Mouse (Mus musculus) CH12.LX (cell line): ENCODE measurements around the gene Ly6f. TPM values are rescaled to one million over a fixed set of nuclear protein-coding genes. Genes with fewer than 3 reads are reported as not detected.

Experiments used
- DNase-seq: peaks from one replicate; pipeline ENCODE4 v3.0.0-alpha.2; 2013; ENCODE audit errors: extremely low read depth
- H3K27ac ChIP-seq: 2 replicates; pipeline ENCODE4 v1.5.1; 2012; ENCODE audit warnings: low read depth, mild to moderate bottlenecking, control low read depth, moderate library complexity; ENCODE audit not compliant: insufficient read depth
- H3K27me3 ChIP-seq: replicated peaks from 2 replicates; pipeline ENCODE3; 2012; ENCODE audit warnings: inconsistent platforms
- H3K36me3 ChIP-seq, 2 experiments: replicated peaks in 1 of 2; 2 replicates each; pipeline versions ENCODE3 to v1.6.1; 2012; ENCODE audit warnings: inconsistent platforms in 1 of 2, low read length in 1 of 2, mild to moderate bottlenecking in 1 of 2, mixed read lengths in 1 of 2, moderate library complexity in 1 of 2; ENCODE audit not compliant: control insufficient read depth in 1 of 2, insufficient read depth in 1 of 2
- H3K4me1 ChIP-seq, 2 experiments: 2 replicates each; pipeline ENCODE4 v1.6.1; 2012; ENCODE audit warnings: inconsistent platforms in 1 of 2, moderate library complexity in 1 of 2; ENCODE audit not compliant: insufficient read depth in 2 of 2, control insufficient read depth in 1 of 2
- H3K4me2 ChIP-seq: 2 replicates; pipeline ENCODE4 v1.6.1; 2012; ENCODE audit warnings: low read depth, mild to moderate bottlenecking, control low read depth; ENCODE audit not compliant: poor library complexity, insufficient read depth, severe bottlenecking
- H3K4me3 ChIP-seq, 3 experiments: fragments of 150-350 bp in 1 of 3; sonication (generic) in 1 of 3; replicated peaks in 1 of 3; 2 replicates each; pipeline versions ENCODE3 to v1.5.1; 2011 to 2012; ENCODE audit warnings: low read depth in 2 of 3, low read length in 2 of 3, mild to moderate bottlenecking in 2 of 3, moderate library complexity in 2 of 3, control low read depth in 1 of 3, improper control_type of control experiment in 1 of 3, inconsistent platforms in 1 of 3, mixed read lengths in 1 of 3; ENCODE audit not compliant: poor library complexity in 1 of 3
- H3K79me2 ChIP-seq: replicated peaks from 2 replicates; pipeline ENCODE4 v1.6.1; 2012; ENCODE audit warnings: mild to moderate bottlenecking, moderate library complexity; ENCODE audit not compliant: control insufficient read depth, poor library complexity, insufficient read depth, severe bottlenecking; ENCODE audit errors: extremely low read depth
- H3K9ac ChIP-seq: 2 replicates; pipeline ENCODE4 v1.6.1; 2012; ENCODE audit warnings: low read depth, mild to moderate bottlenecking, control low read depth, moderate library complexity; ENCODE audit not compliant: insufficient read depth
- H3K9me3 ChIP-seq: replicated peaks from 2 replicates; pipeline ENCODE3; 2012; ENCODE audit warnings: low read length, inconsistent platforms, mixed read lengths
- CHD2 ChIP-seq: IDR thresholded peaks from 2 replicates; pipeline ENCODE4 v1.6.1; 2011; ENCODE audit warnings: low read length, improper control_type of control experiment
- E2F4 ChIP-seq: IDR thresholded peaks from 2 replicates; pipeline ENCODE4 v1.6.1; 2011; ENCODE audit warnings: low read depth, low read length, improper control_type of control experiment; ENCODE audit not compliant: insufficient replicate concordance
- ELF1 ChIP-seq: IDR thresholded peaks from 2 replicates; pipeline ENCODE4 v1.6.1; 2014; ENCODE audit warnings: low read depth, mild to moderate bottlenecking, inconsistent platforms, low read length, improper control_type of control experiment
- EP300 ChIP-seq: IDR thresholded peaks from 2 replicates; pipeline ENCODE4 v1.6.1; 2011; ENCODE audit warnings: low read length, improper control_type of control experiment
- ETS1 ChIP-seq: conservative IDR thresholded peaks from 2 replicates; pipeline ENCODE4 v1.6.1; 2012; ENCODE audit warnings: low read depth, mild to moderate bottlenecking, inconsistent platforms, low read length, improper control_type of control experiment, moderate library complexity
- GABPA ChIP-seq: IDR thresholded peaks from 2 replicates; pipeline ENCODE4 v1.6.1; 2012; ENCODE audit warnings: low read depth, low read length, improper control_type of control experiment, inconsistent platforms; ENCODE audit not compliant: insufficient replicate concordance
- IRF4 ChIP-seq: IDR thresholded peaks from 2 replicates; pipeline ENCODE4 v1.6.1; 2014; ENCODE audit warnings: low read depth, mild to moderate bottlenecking, inconsistent platforms, low read length, improper control_type of control experiment
- JUND ChIP-seq: conservative IDR thresholded peaks from 2 replicates; pipeline ENCODE4 v1.6.1; 2011; ENCODE audit warnings: low read depth, low read length, improper control_type of control experiment
- MAFK ChIP-seq: IDR thresholded peaks from 2 replicates; pipeline ENCODE4 v1.6.1; 2011; ENCODE audit warnings: low read length, improper control_type of control experiment; ENCODE audit not compliant: insufficient replicate concordance
- MAX ChIP-seq: IDR thresholded peaks from 2 replicates; pipeline ENCODE4 v1.6.1; 2011; ENCODE audit warnings: low read length, improper control_type of control experiment
- MAZ ChIP-seq: IDR thresholded peaks from 2 replicates; pipeline ENCODE4 v1.6.1; 2012; ENCODE audit warnings: low read depth, mild to moderate bottlenecking, inconsistent platforms, low read length, improper control_type of control experiment, moderate library complexity
- MEF2A ChIP-seq: IDR thresholded peaks from 2 replicates; pipeline ENCODE4 v1.6.1; 2014; ENCODE audit warnings: low read depth, mild to moderate bottlenecking, inconsistent platforms, low read length, improper control_type of control experiment, borderline replicate concordance
- NRF1 ChIP-seq: IDR thresholded peaks from 2 replicates; pipeline ENCODE4 v1.6.1; 2014; ENCODE audit warnings: low read depth, mild to moderate bottlenecking, inconsistent platforms, low read length, improper control_type of control experiment, moderate library complexity
- POLR2A ChIP-seq: IDR thresholded peaks from 2 replicates; pipeline ENCODE4 v1.6.1; 2011; ENCODE audit warnings: low read depth, mild to moderate bottlenecking, improper control_type of control experiment, low read length
- RAD21 ChIP-seq: IDR thresholded peaks from 2 replicates; pipeline ENCODE4 v1.6.1; 2011; ENCODE audit warnings: low read depth, mild to moderate bottlenecking, low read length, improper control_type of control experiment, moderate library complexity
- SIN3A ChIP-seq: IDR thresholded peaks from 2 replicates; pipeline ENCODE4 v1.6.1; 2012; ENCODE audit warnings: low read length, improper control_type of control experiment, inconsistent platforms
- USF1 ChIP-seq: IDR thresholded peaks from 2 replicates; pipeline ENCODE4 v1.6.1; 2014; ENCODE audit warnings: low read depth, mild to moderate bottlenecking, inconsistent platforms, low read length, improper control_type of control experiment
- USF2 ChIP-seq: conservative IDR thresholded peaks from 2 replicates; pipeline ENCODE4 v1.6.1; 2011; ENCODE audit warnings: low read depth, low read length, improper control_type of control experiment
- ZC3H11A ChIP-seq: IDR thresholded peaks from 2 replicates; pipeline ENCODE4 v1.6.1; 2012; ENCODE audit warnings: low read depth, mild to moderate bottlenecking, inconsistent platforms, low read length, improper control_type of control experiment
- ZKSCAN1 ChIP-seq: IDR thresholded peaks from 2 replicates; pipeline ENCODE4 v1.6.1; 2012; ENCODE audit warnings: low read depth, inconsistent platforms, low read length, improper control_type of control experiment, borderline replicate concordance
- ZNF384 ChIP-seq: IDR thresholded peaks from 2 replicates; pipeline ENCODE4 v1.6.1; 2012; ENCODE audit warnings: low read depth, low read length, improper control_type of control experiment, inconsistent platforms
- dilution Hi-C: fragments of 300-500 bp; cut with MboI; formaldehyde crosslinking; loops from 2 replicates; pipeline ENCODE4 v1.14.3; 2020; ENCODE audit warnings: low sequenced_read_pairs; ENCODE audit not compliant: extremely low pct_unique_long_range_greater_than_20kb, extremely low pct_ligation_motif_present
- in situ Hi-C: fragments of 300-500 bp; cut with MboI; formaldehyde crosslinking; loops from 3 replicates; pipeline ENCODE4 v1.14.3; 2019; ENCODE audit warnings: low sequenced_read_pairs, low pct_ligation_motif_present, low pct_unique_long_range_greater_than_20kb, mixed read lengths
- polyA plus RNA-seq: library from polyadenylated mRNA; unstranded; fragments of >175 nt; gene quantifications from 2 replicates; pipeline ENCODE4 v1.2.1, GENCODE M21; 2012; ENCODE audit warnings: low read depth; ENCODE audit not compliant: insufficient read length
- total RNA-seq, 2 experiments: library from RNA; depleted of rRNA; stranded (reverse); fragments of 300-350 nt in 1 of 2; fragments of >200 nt in 1 of 2; gene quantifications; 2 replicates each; pipeline ENCODE4 v1.2.3; 2012 to 2014

Ly6f gene
- total and polyA plus RNA-seq, 3 experiments = not detected

DNA sequence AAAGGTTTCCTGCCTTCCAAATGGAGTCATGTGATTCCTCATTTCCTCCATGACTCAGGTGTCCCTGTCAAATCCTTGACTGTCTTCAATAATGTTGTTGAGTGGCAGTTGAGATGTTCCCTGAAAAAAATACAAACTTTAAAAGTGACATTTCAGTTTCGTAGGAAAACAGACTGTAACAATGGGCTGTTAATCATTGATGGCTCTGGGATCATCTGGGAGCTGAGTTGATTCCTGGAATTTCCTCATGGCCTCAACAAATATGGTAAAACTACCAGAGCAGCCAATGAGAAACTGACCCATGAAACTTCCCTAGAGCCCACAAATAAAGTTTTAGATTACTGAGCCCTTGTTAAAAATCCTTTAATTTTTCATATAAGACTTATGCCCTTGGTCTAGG lies 37.9 kb downstream of the Ly6f start:
- no peaks in the 10 kb centered on the region for H3K36me3 ChIP-seq
- H3K27me3 ChIP-seq = peaks cover 49% of the 10 kb centered on the region
- H3K4me2 ChIP-seq = no peak overlapping the region
- H3K9me3 ChIP-seq = peaks cover 8% of the 10 kb centered on the region
- H3K9ac ChIP-seq = no peak overlapping the region
- TF ChIP-seq NRF1 (no peak), POLR2A (no peak), USF1 (no peak), USF2 (no peak)
- TF ChIP-seq, all 38 proteins: peak for 0
- Histone ChIP-seq H3K79me2 (no peaks in the 10 kb centered on the region), H3K27ac (no peak overlapping the region), H3K4me3 (no peak overlapping the region), H3K4me1 (no peaks in the 10 kb centered on the region)
- in situ Hi-C loops = no loop called here
- no peak for DNase-seq
- dilution Hi-C loops = no loop called here

DNA sequence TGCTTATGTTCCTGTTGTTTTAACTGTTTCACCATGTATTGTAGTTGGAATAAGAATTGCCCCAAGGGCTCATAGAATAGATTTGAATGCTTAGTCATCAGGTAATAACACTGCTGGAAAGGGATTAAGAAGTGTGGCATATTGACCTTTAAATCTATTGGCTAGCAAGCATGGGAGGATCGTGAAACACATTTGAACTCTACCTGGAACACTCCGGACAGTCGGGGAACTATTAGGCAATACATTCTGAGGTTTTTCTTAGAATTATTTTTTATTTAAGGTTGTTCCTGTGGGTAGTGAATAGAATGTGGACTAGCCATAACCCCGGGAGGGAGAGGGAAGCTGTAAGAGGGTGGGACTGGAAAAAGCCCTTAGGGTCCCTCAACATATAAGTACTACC lies 41.0 kb downstream of the Ly6f start:
- no peaks in the 10 kb centered on the region for H3K79me2 ChIP-seq
- no peak overlapping the region for H3K4me2 ChIP-seq
- in situ Hi-C loops = no loop called here
- no peak overlapping the region for H3K4me3 ChIP-seq
- dilution Hi-C loops = no loop called here
- H3K36me3 ChIP-seq = no peaks in the 10 kb centered on the region
- no peak overlapping the region for H3K9ac ChIP-seq
- DNase-seq = no peak
- H3K4me1 ChIP-seq = no peaks in the 10 kb centered on the region
- no peak for TF ChIP-seq E2F4
- TF ChIP-seq ELF1 = no peak
- no peak for TF ChIP-seq IRF4
- no peak for TF ChIP-seq NRF1
- TF ChIP-seq JUND = no peak
- no peak for TF ChIP-seq ZC3H11A
- TF ChIP-seq ETS1 = no peak
- no peak for TF ChIP-seq ZKSCAN1
- no peak for TF ChIP-seq CHD2
- no peak for TF ChIP-seq GABPA
- no peak for TF ChIP-seq MEF2A
- no peak for TF ChIP-seq POLR2A
- TF ChIP-seq EP300 = no peak
- TF ChIP-seq SIN3A = no peak
- no peak for TF ChIP-seq ZNF384
- TF ChIP-seq RAD21 = no peak
- no peak for TF ChIP-seq MAZ
- TF ChIP-seq MAFK = no peak
- no peak for TF ChIP-seq MAX
- H3K27ac ChIP-seq = no peak overlapping the region
- H3K9me3 ChIP-seq = peaks cover 8% of the 10 kb centered on the region
- H3K27me3 ChIP-seq = peaks cover 69% of the 10 kb centered on the region
